In the genomic region with DNA sequence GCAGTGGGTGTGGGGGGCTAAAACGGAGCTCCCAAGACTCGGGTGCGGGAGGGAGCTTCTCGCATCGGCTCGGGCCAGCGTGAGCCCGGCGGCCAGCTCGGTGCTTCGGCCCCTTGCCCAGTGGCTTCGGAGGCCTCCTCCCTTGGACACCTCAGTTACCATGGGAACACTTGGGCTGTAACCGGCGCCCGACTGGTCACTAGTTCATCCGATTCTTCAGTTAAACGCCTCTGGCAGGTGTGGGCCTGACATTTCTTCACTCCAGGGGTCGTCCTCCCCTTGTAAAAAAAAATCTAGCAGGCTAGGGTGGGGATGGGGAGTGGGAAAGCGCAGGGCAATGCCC, we compare ENCODE assay signal across 8 mouse cellular contexts. TPM values are rescaled to one million over a fixed set of nuclear protein-coding genes. Genes with fewer than 3 reads are reported as not detected.
DNase-seq lines count a peak whose midpoint lies in the region; ATAC-seq and TF ChIP-seq lines count a peak whose summit lies in the region.

A gene (plus strand): TSS at position 163 of the 343 bp plus-strand sequence.

- TF ChIP-seq EP300 in liver, postnatal 0 days (IDR thresholded peaks at IDR 0.05; ENCODE audit: low read depth) = no peak

- peak within 1 kb of the TSS; percentile 65 for H3K4me2 ChIP-seq in lung, embryonic 14.5 days
- H3K4me2 ChIP-seq in embryonic facial prominence, embryonic 12.5 days (replicated peaks) = peak within 1 kb of the TSS; percentile 68
- peak within 1 kb of the TSS; percentile 66 for H3K4me2 ChIP-seq in hindbrain, embryonic 14.5 days (replicated peaks)
- peak within 1 kb of the TSS; percentile 97 for H3K4me2 ChIP-seq in liver, postnatal 0 days (ENCODE audit: low read depth, low read length)

- H3K9ac ChIP-seq in lung, embryonic 14.5 days = peak within 1 kb of the TSS; percentile 80
- H3K9ac ChIP-seq in embryonic facial prominence, embryonic 12.5 days = peak within 1 kb of the TSS; percentile 87
- peak within 1 kb of the TSS; percentile 78 for H3K9ac ChIP-seq in hindbrain, embryonic 14.5 days
- peak within 1 kb of the TSS; percentile 79 for H3K9ac ChIP-seq in liver, postnatal 0 days (replicated peaks)

- DNase-seq in lung, embryonic 14.5 days = no peak
- DNase-seq in lung, postnatal 25 days (ENCODE audit: low spot score) = no peak
- peak; percentile 53 for DNase-seq in hindbrain, embryonic 14.5 days (ENCODE audit: low spot score)
- DNase-seq in liver, postnatal 0 days = no peak
- DNase-seq in natural killer cell, adult 2 months (ENCODE audit: low spot score in 2 of 2) = no peak
- DNase-seq in thymus, postnatal 10 days (ENCODE audit: low spot score in 2 of 2) = no peak
- no peak for DNase-seq in adipocyte (ENCODE audit: low spot score)

- peak within 1 kb of the TSS; percentile 65 for H3K27ac ChIP-seq in lung, embryonic 14.5 days (ENCODE audit: low read depth)
- H3K27ac ChIP-seq in embryonic facial prominence, embryonic 12.5 days = peak within 1 kb of the TSS; percentile 73
- H3K27ac ChIP-seq in hindbrain, embryonic 14.5 days = peak within 1 kb of the TSS; percentile 48
- peak within 1 kb of the TSS; percentile 44; the same call in 1 of the 2 replicates for H3K27ac ChIP-seq in liver, postnatal 0 days (ENCODE audit: low read depth)

- H3K36me3 ChIP-seq in lung, embryonic 14.5 days (ENCODE audit: insufficient read depth) = peaks cover 5% of the 10 kb centered on the region; the same call in 1 of the 2 replicates
- 0 out of 2 replicates have a peak, but pooled peaks cover 3% of the 10 kb centered on the region for H3K36me3 ChIP-seq in embryonic facial prominence, embryonic 12.5 days
- H3K36me3 ChIP-seq in hindbrain, embryonic 14.5 days (replicated peaks; ENCODE audit: control insufficient read depth, insufficient read depth) = peaks cover 6% of the 10 kb centered on the region
- H3K36me3 ChIP-seq in liver, postnatal 0 days (replicated peaks; ENCODE audit: insufficient read depth, low read length) = no peaks in the 10 kb centered on the region

- H3K4me1 ChIP-seq in lung, embryonic 14.5 days (ENCODE audit: insufficient read depth) = no peaks in the 10 kb centered on the region
- peaks cover 15% of the 10 kb centered on the region; the same call in 1 of the 2 replicates for H3K4me1 ChIP-seq in embryonic facial prominence, embryonic 12.5 days
- peaks cover 22% of the 10 kb centered on the region for H3K4me1 ChIP-seq in hindbrain, embryonic 14.5 days (replicated peaks; ENCODE audit: control insufficient read depth, insufficient read depth, low read length)
- H3K4me1 ChIP-seq in liver, postnatal 0 days (ENCODE audit: insufficient read depth) = peaks cover 12% of the 10 kb centered on the region

- TF ChIP-seq CTCF in lung, embryonic 14.5 days (IDR thresholded peaks at IDR 0.05; ENCODE audit: low read depth) = no peak
- TF ChIP-seq CTCF in liver, postnatal 0 days (IDR thresholded peaks at IDR 0.05; ENCODE audit: low read depth) = no peak

- ATAC-seq in lung, embryonic 14.5 days (ENCODE audit: insufficient read depth) = peak; percentile 84
- ATAC-seq in embryonic facial prominence, embryonic 12.5 days (ENCODE audit: insufficient number of reproducible peaks, insufficient read depth, low FRiP score, low TSS enrichment) = peak; percentile 68
- ATAC-seq in hindbrain, embryonic 14.5 days (ENCODE audit: low FRiP score) = peak; percentile 76
- ATAC-seq in liver, postnatal 0 days = peak; percentile 77

- H3K4me3 ChIP-seq in lung, embryonic 14.5 days (ENCODE audit: low read depth, low read length) = peak within 1 kb of the TSS; percentile 76
- H3K4me3 ChIP-seq in embryonic facial prominence, embryonic 12.5 days = peak within 1 kb of the TSS; percentile 80
- H3K4me3 ChIP-seq in hindbrain, embryonic 14.5 days (replicated peaks; ENCODE audit: low read length) = peak within 1 kb of the TSS; percentile 77
- peak within 1 kb of the TSS; percentile 76 for H3K4me3 ChIP-seq in liver, postnatal 0 days (ENCODE audit: low read depth, low read length)

- H3K27me3 ChIP-seq in lung, embryonic 14.5 days (ENCODE audit: insufficient read depth, low read length) = no peaks in the 10 kb centered on the region
- H3K27me3 ChIP-seq in embryonic facial prominence, embryonic 12.5 days = no peaks in the 10 kb centered on the region
- no peaks in the 10 kb centered on the region for H3K27me3 ChIP-seq in hindbrain, embryonic 14.5 days (ENCODE audit: control insufficient read depth, insufficient read depth, low read length)
- H3K27me3 ChIP-seq in liver, postnatal 0 days (ENCODE audit: insufficient read depth, low read length) = no peaks in the 10 kb centered on the region

- no peaks in the 10 kb centered on the region for H3K9me3 ChIP-seq in lung, embryonic 14.5 days (ENCODE audit: low read depth, low read length)
- H3K9me3 ChIP-seq in embryonic facial prominence, embryonic 12.5 days = no peaks in the 10 kb centered on the region
- no peaks in the 10 kb centered on the region for H3K9me3 ChIP-seq in hindbrain, embryonic 14.5 days (ENCODE audit: control insufficient read depth, low read length)
- no peaks in the 10 kb centered on the region for H3K9me3 ChIP-seq in liver, postnatal 0 days (ENCODE audit: low read length)

- 2% methylated on average over 19 of the region's 19 CpGs for WGBS in lung, embryonic 14.5 days
- WGBS in embryonic facial prominence, embryonic 12.5 days = 1% methylated on average over 19 of the region's 19 CpGs
- WGBS in hindbrain, embryonic 14.5 days = under 1% methylated on average over 19 of the region's 19 CpGs
- under 1% methylated on average over 19 of the region's 19 CpGs for WGBS in liver, postnatal 0 days (ENCODE audit: insufficient replicate concordance)

RNA-seq across cellular contexts. Expression of the gene that starts here (rescaled TPM):
- 3.4 and 4.0 TPM in 2 replicates for polyA plus RNA-seq in lung, embryonic 14.5 days (2014; fragmentation: Nextera tagmentation; extraction: Ambion mirVana)
- polyA plus RNA-seq in embryonic facial prominence, embryonic 12.5 days (2016; fragmentation: Nextera tagmentation; extraction: Ambion mirVana) = 3.9 and 4.0 TPM in 2 replicates
- polyA plus RNA-seq in hindbrain, embryonic 14.5 days (2014; fragmentation: Nextera tagmentation; extraction: Ambion mirVana) = 8.6 and 8.9 TPM in 2 replicates
- polyA plus RNA-seq in liver, postnatal 0 days (2015; fragmentation: Nextera tagmentation; extraction: Ambion mirVana) = 0.22 and 0.27 TPM in 2 replicates

Comparison
In these comparisons a context has a peak if more than half of its experiments do, and no peak if none do; other contexts are left out.
1. Peak in ATAC-seq, H3K4me3 ChIP-seq, H3K27ac ChIP-seq, H3K9ac ChIP-seq and H3K4me2 ChIP-seq in liver, postnatal 0 days; RNA of the gene not detected or under 1 TPM.